Mouse (Mus musculus): ENCODE measurements around the gene Gm13289. TPM values are rescaled to one million over a fixed set of nuclear protein-coding genes. Genes with fewer than 3 reads are reported as not detected.
"Not testable (repeated sequence)": the region's sequence is repeated elsewhere in the genome, so short reads cannot be mapped to it uniquely, and the experiment has no call there.

Gm13289 gene
- polyA plus RNA-seq, 1 experiment from 2014 or later = not detected

DNA sequence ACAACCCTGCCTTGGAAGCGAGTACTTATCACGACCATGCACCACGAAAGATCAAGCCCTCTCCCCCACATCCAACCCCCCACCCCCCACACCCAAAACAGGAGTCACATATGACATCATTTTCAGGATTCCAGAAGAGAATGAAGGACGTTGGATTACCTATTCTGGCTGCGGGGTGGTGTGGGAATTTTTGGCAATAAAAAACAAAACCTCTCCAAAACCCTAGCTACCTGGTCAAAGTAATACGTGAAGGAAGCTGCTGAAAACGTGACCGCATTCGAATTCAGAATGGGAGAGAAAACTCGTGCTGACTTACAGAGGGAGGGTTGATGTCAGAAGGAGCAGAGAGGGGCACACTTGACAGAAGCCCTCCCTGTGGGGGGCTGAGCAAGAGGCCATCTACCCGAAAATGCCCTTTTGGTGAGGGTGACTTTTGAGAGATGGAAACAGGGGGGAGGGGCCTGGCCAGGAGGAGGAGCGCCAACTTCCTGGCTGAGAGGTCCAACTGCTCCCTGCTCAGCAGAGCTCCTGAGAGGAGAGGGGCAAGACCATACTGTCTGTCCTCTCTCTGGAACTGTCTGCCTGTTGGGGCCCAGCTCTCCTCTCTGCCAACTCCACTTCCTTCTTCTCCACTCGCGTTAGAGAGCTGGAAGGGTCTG is 17.0 kb upstream of the Gm13289 start, which contains the start of gene Gm13283:
Gene Gm13283 (plus strand): TSS at position 510 of the 659 bp plus-strand sequence.
- not testable (repeated sequence) for H3K27me3 ChIP-seq; H3K27ac ChIP-seq; H3K9me3 ChIP-seq (replicated peaks); H3K4me1 ChIP-seq; ATAC-seq (ENCODE audit: low FRiP score); H3K9ac ChIP-seq; H3K36me3 ChIP-seq
- 22% methylated on average over 11 of the region's 14 CpGs for WGBS
- peak within 1 kb of the TSS; percentile 32 for H3K4me3 ChIP-seq
- peak within 1 kb of the TSS; percentile 52 for H3K4me2 ChIP-seq (replicated peaks)

DNA sequence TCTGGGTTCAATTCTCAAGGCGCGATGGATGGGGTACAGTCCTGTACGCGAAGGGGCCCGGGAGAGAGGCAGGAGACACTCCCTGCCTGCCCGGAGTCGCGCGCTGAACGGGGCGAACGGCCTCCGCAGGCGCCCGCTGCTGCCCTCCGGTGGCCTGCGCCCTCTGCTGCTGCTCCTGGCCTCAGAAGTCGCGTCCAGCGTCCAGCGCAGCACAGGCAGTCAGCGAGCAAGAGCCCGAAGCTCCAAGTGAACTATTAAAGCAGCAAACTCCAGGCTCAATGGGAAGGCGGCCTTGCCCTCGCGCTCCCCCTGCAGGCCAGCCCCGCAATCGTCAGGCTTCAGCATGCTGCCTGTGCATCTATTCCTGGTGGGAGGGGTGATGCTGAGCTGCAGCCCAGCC is 16.3 kb upstream of the Gm13289 start:
- H3K4me1 ChIP-seq; H3K36me3 ChIP-seq; H3K27ac ChIP-seq; ATAC-seq (ENCODE audit: low FRiP score); H3K9me3 ChIP-seq (replicated peaks); H3K9ac ChIP-seq; H3K27me3 ChIP-seq: not testable (repeated sequence)
- WGBS = under 1% methylated on average over 23 of the region's 28 CpGs
- peak overlapping the region; percentile 32 for H3K4me3 ChIP-seq
- H3K4me2 ChIP-seq (replicated peaks) = peak overlapping the region; percentile 52

DNA sequence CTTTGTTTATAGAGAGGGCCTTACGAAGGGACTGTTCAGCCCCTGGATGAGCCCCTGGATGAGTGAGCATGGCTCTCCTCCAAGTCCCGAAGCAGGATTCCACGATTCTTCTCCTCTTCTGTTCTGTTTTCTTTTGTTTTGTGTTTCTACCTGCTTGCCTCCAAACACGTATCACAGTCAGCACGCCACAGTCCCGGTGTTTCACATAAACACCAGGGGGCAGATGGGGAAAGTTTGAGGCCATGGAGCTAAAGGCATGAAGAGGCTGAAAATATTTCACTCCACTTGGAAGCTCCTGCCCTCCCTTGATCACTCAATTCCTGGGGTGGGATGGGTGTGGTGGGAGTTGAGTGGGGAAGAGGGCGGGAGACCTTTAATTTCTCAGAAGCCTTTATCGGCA is 14.9 kb upstream of the Gm13289 start:
- H3K4me1 ChIP-seq; H3K9ac ChIP-seq; H3K36me3 ChIP-seq; ATAC-seq (ENCODE audit: low FRiP score); H3K9me3 ChIP-seq (replicated peaks); H3K4me2 ChIP-seq (replicated peaks); H3K27ac ChIP-seq; H3K4me3 ChIP-seq; H3K27me3 ChIP-seq: not testable (repeated sequence)
- WGBS = 63% methylated on average over 6 of the region's 8 CpGs

DNA sequence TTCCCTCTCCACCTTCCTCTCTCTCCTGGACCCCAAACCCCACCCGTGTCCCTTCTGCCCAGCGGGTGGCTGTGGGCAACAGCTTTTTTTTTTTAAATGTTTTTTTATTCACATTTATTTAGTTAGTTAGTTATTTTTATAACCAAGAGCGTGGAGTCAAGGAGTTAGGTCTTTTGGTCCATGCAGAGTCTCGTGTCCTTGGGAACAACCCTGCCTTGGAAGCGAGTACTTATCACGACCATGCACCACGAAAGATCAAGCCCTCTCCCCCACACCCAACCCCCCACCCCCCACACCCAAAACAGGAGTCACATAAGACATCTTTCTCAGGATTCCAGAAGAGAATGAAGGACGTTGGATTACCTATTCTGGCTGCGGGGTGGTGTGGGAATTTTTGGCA is 14.4 kb upstream of the Gm13289 start:
- not testable (repeated sequence) for H3K27ac ChIP-seq; ATAC-seq (ENCODE audit: low FRiP score); H3K4me2 ChIP-seq (replicated peaks); H3K9ac ChIP-seq; H3K4me1 ChIP-seq; H3K36me3 ChIP-seq; H3K4me3 ChIP-seq; H3K9me3 ChIP-seq (replicated peaks); H3K27me3 ChIP-seq
- 54% methylated on average over 9 of the region's 9 CpGs for WGBS

DNA sequence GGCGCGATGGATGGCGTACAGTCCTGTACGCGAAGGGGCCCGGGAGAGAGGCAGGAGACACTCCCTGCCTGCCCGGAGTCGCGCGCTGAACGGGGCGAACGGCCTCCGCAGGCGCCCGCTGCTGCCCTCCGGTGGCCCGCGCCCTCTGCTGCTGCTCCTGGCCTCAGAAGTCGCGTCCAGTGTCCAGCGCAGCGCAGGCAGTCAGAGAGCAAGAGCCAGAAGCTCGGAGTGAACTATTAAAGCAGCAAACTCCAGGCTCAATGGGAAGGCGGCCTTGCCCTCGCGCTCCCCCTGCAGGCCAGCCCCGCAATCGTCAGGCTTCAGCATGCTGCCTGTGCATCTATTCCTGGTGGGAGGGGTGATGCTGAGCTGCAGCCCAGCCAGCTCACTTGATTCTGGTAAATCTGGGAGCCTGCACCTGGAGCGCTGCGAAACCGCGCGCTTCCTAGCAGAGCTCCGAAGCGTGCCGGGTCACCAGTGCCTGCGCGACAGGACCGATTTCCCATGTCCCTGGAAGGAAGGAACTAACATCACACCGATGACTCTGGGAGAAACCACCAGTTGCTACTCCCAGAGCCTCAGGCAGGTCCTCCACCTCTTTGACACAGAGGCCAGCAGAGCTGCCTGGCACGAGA is 13.2 kb upstream of the Gm13289 start:
- 3% methylated on average over 32 of the region's 42 CpGs for WGBS
- not testable (repeated sequence) for H3K36me3 ChIP-seq, H3K27ac ChIP-seq

DNA sequence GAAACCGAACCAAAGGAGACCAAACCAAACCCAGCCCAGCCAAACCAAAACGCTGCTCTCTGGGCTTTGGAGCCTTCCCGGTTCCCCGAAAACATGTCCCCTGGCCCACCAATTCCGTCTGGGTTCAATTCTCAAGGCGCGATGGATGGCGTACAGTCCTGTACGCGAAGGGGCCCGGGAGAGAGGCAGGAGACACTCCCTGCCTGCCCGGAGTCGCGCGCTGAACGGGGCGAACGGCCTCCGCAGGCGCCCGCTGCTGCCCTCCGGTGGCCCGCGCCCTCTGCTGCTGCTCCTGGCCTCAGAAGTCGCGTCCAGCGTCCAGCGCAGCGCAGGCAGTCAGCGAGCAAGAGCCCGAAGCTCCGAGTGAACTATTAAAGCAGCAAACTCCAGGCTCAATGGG is 3.2 kb upstream of the Gm13289 start, which contains the start of gene Gm13290:
Gene Gm13290 (plus strand): TSS at position 301 of the 400 bp plus-strand sequence.
- H3K9me3 ChIP-seq (replicated peaks); H3K4me3 ChIP-seq; H3K4me1 ChIP-seq; H3K9ac ChIP-seq; H3K4me2 ChIP-seq (replicated peaks); H3K27ac ChIP-seq; H3K36me3 ChIP-seq; ATAC-seq (ENCODE audit: low FRiP score); H3K27me3 ChIP-seq: not testable (repeated sequence)
- no CpG with 5 or more reads among the region's 32 CpGs for WGBS

More for the DNA sequence above, 13.2 kb upstream of the Gm13289 start:
- not testable (repeated sequence) for H3K9ac ChIP-seq; H3K27me3 ChIP-seq; H3K4me1 ChIP-seq; H3K9me3 ChIP-seq (replicated peaks); ATAC-seq (ENCODE audit: low FRiP score)
- Histone ChIP-seq H3K4me3 (peak overlapping the region; percentile 30), H3K4me2 (replicated peaks) (peak overlapping the region; percentile 56)

DNA sequence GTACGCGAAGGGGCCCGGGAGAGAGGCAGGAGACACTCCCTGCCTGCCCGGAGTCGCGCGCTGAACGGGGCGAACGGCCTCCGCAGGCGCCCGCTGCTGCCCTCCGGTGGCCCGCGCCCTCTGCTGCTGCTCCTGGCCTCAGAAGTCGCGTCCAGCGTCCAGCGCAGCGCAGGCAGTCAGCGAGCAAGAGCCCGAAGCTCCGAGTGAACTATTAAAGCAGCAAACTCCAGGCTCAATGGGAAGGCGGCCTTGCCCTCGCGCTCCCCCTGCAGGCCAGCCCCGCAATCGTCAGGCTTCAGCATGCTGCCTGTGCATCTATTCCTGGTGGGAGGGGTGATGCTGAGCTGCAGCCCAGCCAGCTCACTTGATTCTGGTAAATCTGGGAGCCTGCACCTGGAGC is 2.8 kb downstream of the Gm13289 start, which contains the start of gene Gm13272:
Gene Gm13272 (plus strand): TSS at position 301 of the 400 bp plus-strand sequence.
- ATAC-seq (ENCODE audit: low FRiP score); H3K4me3 ChIP-seq: not testable (repeated sequence)

DNA sequence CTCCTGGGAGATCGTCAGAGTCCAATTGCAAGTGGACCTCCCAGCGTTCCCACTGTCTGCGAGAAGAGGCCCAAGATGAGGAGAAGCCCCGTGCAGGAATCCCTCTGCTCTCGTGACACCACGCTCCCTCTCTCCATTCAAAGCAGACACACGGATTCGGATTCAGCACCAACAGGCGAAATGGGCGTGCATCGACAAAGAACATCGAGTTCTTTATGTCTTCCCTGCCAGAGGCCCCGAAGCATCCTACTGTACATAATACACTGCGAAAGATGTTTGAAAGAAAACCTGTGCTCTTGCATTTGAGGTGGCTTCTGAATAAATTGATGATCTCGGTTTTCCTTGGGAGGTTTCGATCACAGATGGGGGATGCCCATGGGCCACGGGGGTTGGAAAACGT is 3.6 kb downstream of the Gm13289 start:
- WGBS = 57% methylated on average over 14 of the region's 18 CpGs
- not testable (repeated sequence) for ATAC-seq (ENCODE audit: low FRiP score); H3K4me2 ChIP-seq (replicated peaks); H3K36me3 ChIP-seq; H3K27me3 ChIP-seq; H3K4me1 ChIP-seq; H3K9me3 ChIP-seq (replicated peaks); H3K4me3 ChIP-seq; H3K9ac ChIP-seq; H3K27ac ChIP-seq

More for the DNA sequence above, 2.8 kb downstream of the Gm13289 start, which contains the start of gene Gm13272:
- H3K36me3 ChIP-seq; H3K4me2 ChIP-seq (replicated peaks); H3K27ac ChIP-seq; H3K4me1 ChIP-seq; H3K9ac ChIP-seq; H3K27me3 ChIP-seq; H3K9me3 ChIP-seq (replicated peaks): not testable (repeated sequence)
- no CpG with 5 or more reads among the region's 29 CpGs for WGBS

DNA sequence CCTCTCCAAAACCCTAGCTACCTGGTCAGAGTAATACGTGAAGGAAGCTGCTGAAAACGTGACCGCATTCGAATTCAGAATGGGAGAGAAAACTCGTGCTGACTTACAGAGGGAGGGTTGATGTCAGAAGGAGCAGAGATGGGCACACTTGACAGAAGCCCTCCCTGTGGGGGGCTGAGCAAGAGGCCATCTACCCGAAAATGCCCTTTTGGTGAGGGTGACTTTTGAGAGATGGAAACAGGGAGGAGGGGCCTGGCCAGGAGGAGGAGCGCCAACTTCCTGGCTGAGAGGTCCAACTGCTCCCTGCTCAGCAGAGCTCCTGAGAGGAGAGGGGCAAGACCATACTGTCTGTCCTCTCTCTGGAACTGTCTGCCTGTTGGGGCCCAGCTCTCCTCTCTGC is 5.1 kb downstream of the Gm13289 start, which contains the start of gene Ifnz:
Gene Ifnz (plus strand): TSS at position 301 of the 400 bp plus-strand sequence.
- H3K36me3 ChIP-seq; H3K9me3 ChIP-seq (replicated peaks); ATAC-seq (ENCODE audit: low FRiP score); H3K27ac ChIP-seq; H3K4me3 ChIP-seq; H3K9ac ChIP-seq; H3K27me3 ChIP-seq; H3K4me1 ChIP-seq: not testable (repeated sequence)
- 12% methylated on average over 5 of the region's 7 CpGs for WGBS
- H3K4me2 ChIP-seq (replicated peaks) = peak within 1 kb of the TSS; percentile 41

DNA sequence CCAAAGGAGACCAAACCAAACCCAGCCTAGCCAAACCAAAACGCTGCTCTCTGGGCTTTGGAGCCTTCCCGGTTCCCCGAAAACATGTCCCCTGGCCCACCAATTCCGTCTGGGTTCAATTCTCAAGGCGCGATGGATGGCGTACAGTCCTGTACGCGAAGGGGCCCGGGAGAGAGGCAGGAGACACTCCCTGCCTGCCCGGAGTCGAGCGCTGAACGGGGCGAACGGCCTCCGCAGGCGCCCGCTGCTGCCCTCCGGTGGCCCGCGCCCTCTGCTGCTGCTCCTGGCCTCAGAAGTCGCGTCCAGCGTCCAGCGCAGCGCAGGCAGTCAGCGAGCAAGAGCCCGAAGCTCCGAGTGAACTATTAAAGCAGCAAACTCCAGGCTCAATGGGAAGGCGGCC is 5.6 kb downstream of the Gm13289 start:
- ATAC-seq (ENCODE audit: low FRiP score); H3K4me3 ChIP-seq: not testable (repeated sequence)

DNA sequence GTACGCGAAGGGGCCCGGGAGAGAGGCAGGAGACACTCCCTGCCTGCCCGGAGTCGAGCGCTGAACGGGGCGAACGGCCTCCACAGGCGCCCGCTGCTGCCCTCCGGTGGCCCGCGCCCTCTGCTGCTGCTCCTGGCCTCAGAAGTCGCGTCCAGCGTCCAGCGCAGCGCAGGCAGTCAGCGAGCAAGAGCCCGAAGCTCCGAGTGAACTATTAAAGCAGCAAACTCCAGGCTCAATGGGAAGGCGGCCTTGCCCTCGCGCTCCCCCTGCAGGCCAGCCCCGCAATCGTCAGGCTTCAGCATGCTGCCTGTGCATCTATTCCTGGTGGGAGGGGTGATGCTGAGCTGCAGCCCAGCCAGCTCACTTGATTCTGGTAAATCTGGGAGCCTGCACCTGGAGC is 8.7 kb downstream of the Gm13289 start, which contains the start of gene Gm13276:
Gene Gm13276 (plus strand): TSS at position 301 of the 400 bp plus-strand sequence.
- not testable (repeated sequence) for H3K4me1 ChIP-seq; H3K9me3 ChIP-seq (replicated peaks); H3K9ac ChIP-seq; H3K4me2 ChIP-seq (replicated peaks); ATAC-seq (ENCODE audit: low FRiP score); H3K36me3 ChIP-seq; H3K27ac ChIP-seq; H3K27me3 ChIP-seq; H3K4me3 ChIP-seq
- no CpG with 5 or more reads among the region's 27 CpGs for WGBS

More for the DNA sequence above, 5.6 kb downstream of the Gm13289 start:
- H3K4me1 ChIP-seq; H3K36me3 ChIP-seq; H3K27ac ChIP-seq; H3K27me3 ChIP-seq; H3K9me3 ChIP-seq (replicated peaks); H3K9ac ChIP-seq: not testable (repeated sequence)
- 0% methylated on average over 1 of the region's 31 CpGs for WGBS
- H3K4me2 ChIP-seq (replicated peaks) = peak overlapping the region; percentile 41

DNA sequence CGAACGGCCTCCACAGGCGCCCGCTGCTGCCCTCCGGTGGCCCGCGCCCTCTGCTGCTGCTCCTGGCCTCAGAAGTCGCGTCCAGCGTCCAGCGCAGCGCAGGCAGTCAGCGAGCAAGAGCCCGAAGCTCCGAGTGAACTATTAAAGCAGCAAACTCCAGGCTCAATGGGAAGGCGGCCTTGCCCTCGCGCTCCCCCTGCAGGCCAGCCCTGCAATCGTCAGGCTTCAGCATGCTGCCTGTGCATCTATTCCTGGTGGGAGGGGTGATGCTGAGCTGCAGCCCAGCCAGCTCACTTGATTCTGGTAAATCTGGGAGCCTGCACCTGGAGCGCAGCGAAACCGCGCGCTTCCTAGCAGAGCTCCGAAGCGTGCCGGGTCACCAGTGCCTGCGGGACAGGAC is 11.7 kb downstream of the Gm13289 start, which contains the start of gene Gm13277:
Gene Gm13277 (plus strand): TSS at position 231 of the 400 bp plus-strand sequence.
- not testable (repeated sequence) for H3K9ac ChIP-seq; H3K4me2 ChIP-seq (replicated peaks); H3K4me1 ChIP-seq; H3K4me3 ChIP-seq; H3K36me3 ChIP-seq; H3K9me3 ChIP-seq (replicated peaks); ATAC-seq (ENCODE audit: low FRiP score); H3K27me3 ChIP-seq; H3K27ac ChIP-seq
- 0% methylated on average over 4 of the region's 28 CpGs for WGBS

DNA sequence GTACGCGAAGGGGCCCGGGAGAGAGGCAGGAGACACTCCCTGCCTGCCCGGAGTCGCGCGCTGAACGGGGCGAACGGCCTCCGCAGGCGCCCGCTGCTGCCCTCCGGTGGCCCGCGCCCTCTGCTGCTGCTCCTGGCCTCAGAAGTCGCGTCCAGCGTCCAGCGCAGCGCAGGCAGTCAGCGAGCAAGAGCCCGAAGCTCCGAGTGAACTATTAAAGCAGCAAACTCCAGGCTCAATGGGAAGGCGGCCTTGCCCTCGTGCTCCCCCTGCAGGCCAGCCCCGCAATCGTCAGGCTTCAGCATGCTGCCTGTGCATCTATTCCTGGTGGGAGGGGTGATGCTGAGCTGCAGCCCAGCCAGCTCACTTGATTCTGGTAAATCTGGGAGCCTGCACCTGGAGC is 14.5 kb downstream of the Gm13289 start, which contains the start of gene Gm13278:
Gene Gm13278 (plus strand): TSS at position 301 of the 400 bp plus-strand sequence.
- not testable (repeated sequence) for H3K4me1 ChIP-seq; H3K27me3 ChIP-seq; H3K4me2 ChIP-seq (replicated peaks); H3K27ac ChIP-seq; H3K9me3 ChIP-seq (replicated peaks); H3K9ac ChIP-seq; ATAC-seq (ENCODE audit: low FRiP score); H3K36me3 ChIP-seq; H3K4me3 ChIP-seq
- no CpG with 5 or more reads among the region's 28 CpGs for WGBS

Measured in hindbrain, embryonic 12.5 days (tissue).